Mouse (Mus musculus) testis, adult 2 months (tissue): Measurements from ENCODE around the gene Dgke.

ENCODE experiments used
- CTCF ChIP-seq: fragments of 200-500 bp; IDR thresholded peaks from 2 replicates; pipeline ENCODE4 v1.5.1; 2012; ENCODE audit warnings: low read depth, mild to moderate bottlenecking, inconsistent platforms, low read length, moderate library complexity; ENCODE audit not compliant: control insufficient read depth, insufficient read depth, insufficient replicate concordance
- POLR2A ChIP-seq: fragments of 200-500 bp; IDR thresholded peaks from 2 replicates; pipeline ENCODE4 v1.6.1; 2012; ENCODE audit warnings: low read depth, mild to moderate bottlenecking, inconsistent platforms, low read length, moderate library complexity; ENCODE audit not compliant: control insufficient read depth

DNA sequence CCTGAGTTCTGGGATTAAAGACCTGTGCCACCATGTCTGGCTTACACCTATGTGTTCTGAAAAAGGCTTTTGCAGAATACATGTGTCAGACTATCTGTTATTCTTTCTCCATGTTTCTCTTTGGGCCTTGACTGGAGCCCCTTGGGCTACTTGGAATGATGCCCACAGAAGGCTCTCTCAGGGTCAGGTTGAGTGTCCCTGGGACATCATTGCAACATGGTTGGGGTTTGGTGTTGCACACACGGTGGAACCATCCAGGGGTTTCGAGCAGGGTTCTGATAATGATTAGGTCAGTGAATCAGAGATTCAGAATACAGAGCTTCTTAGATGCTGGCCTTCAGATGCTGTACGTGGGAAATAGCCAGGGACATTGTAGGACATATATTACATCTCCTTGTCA lies 11.7 kb upstream of the Dgke start:
- TF ChIP-seq CTCF (no peak), POLR2A (no peak)
